Mouse (Mus musculus): ENCODE measurements around the gene Strip1. TPM values are rescaled to one million over a fixed set of nuclear protein-coding genes. Genes with fewer than 3 reads are reported as not detected.

The Strip1 gene
- total RNA-seq, 1 experiment from 2014 or later, result 21.6 TPM

GRCm38 (mm10) chr3:107629411-107629810 is 2.1 kb downstream of the Strip1 start:
- no peak for ATAC-seq (replicated peaks; ENCODE audit: low read depth, poor library complexity, severe bottlenecking)

- ATAC-seq (replicated peaks; ENCODE audit: low read depth, poor library complexity, severe bottlenecking), result no peak
Measured at GRCm38 (mm10) chr3:107628551-107628950, 2.9 kb downstream of the Strip1 start.

- no peak for ATAC-seq (replicated peaks; ENCODE audit: low read depth, poor library complexity, severe bottlenecking)
Measured at GRCm38 (mm10) chr3:107627641-107628040, 3.9 kb downstream of the Strip1 start.

GRCm38 (mm10) chr3:107626751-107627150 is 4.7 kb downstream of the Strip1 start:
- no peak for ATAC-seq (replicated peaks; ENCODE audit: low read depth, poor library complexity, severe bottlenecking)

- no peak for ATAC-seq (replicated peaks; ENCODE audit: low read depth, poor library complexity, severe bottlenecking)
Measured at GRCm38 (mm10) chr3:107625536-107625935, 6.0 kb downstream of the Strip1 start.

GRCm38 (mm10) chr3:107624424-107624823 is 7.1 kb downstream of the Strip1 start:
- no peak for ATAC-seq (replicated peaks; ENCODE audit: low read depth, poor library complexity, severe bottlenecking)

GRCm38 (mm10) chr3:107622537-107622936 is 9.0 kb downstream of the Strip1 start:
- no peak for ATAC-seq (replicated peaks; ENCODE audit: low read depth, poor library complexity, severe bottlenecking)

- no peak for ATAC-seq (replicated peaks; ENCODE audit: low read depth, poor library complexity, severe bottlenecking)
Measured at GRCm38 (mm10) chr3:107621286-107622075, 10.0 kb downstream of the Strip1 start.

- no peak for ATAC-seq (replicated peaks; ENCODE audit: low read depth, poor library complexity, severe bottlenecking)
Measured at GRCm38 (mm10) chr3:107619911-107620310, 11.6 kb downstream of the Strip1 start.

GRCm38 (mm10) chr3:107617800-107618199 is 13.7 kb downstream of the Strip1 start:
- no peak for ATAC-seq (replicated peaks; ENCODE audit: low read depth, poor library complexity, severe bottlenecking)

GRCm38 (mm10) chr3:107612902-107613525 is 18.5 kb downstream of the Strip1 start:
- ATAC-seq (replicated peaks; ENCODE audit: low read depth, poor library complexity, severe bottlenecking), result peak; percentile 84

GRCm38 (mm10) chr3:107611394-107611793 is 20.1 kb downstream of the Strip1 start:
- ATAC-seq (replicated peaks; ENCODE audit: low read depth, poor library complexity, severe bottlenecking), result no peak

- no peak for ATAC-seq (replicated peaks; ENCODE audit: low read depth, poor library complexity, severe bottlenecking)
Measured at GRCm38 (mm10) chr3:107609376-107609775, 22.1 kb downstream of the Strip1 start.

GRCm38 (mm10) chr3:107608808-107609207 is 22.7 kb downstream of the Strip1 start:
- ATAC-seq (replicated peaks; ENCODE audit: low read depth, poor library complexity, severe bottlenecking), result no peak

- no peak for ATAC-seq (replicated peaks; ENCODE audit: low read depth, poor library complexity, severe bottlenecking)
Measured at GRCm38 (mm10) chr3:107607221-107607620, 24.3 kb downstream of the Strip1 start.

GRCm38 (mm10) chr3:107605304-107605703 is 26.2 kb downstream of the Strip1 start:
- peak; percentile 81 for ATAC-seq (replicated peaks; ENCODE audit: low read depth, poor library complexity, severe bottlenecking)

GRCm38 (mm10) chr3:107600127-107600526 is 31.4 kb downstream of the Strip1 start:
- ATAC-seq (replicated peaks; ENCODE audit: low read depth, poor library complexity, severe bottlenecking), result 0 out of 2 replicates have a peak, but pooled peaks have one; percentile 14

GRCm38 (mm10) chr3:107597586-107598389 is 33.7 kb downstream of the Strip1 start:
- no peak for ATAC-seq (replicated peaks; ENCODE audit: low read depth, poor library complexity, severe bottlenecking)

GRCm38 (mm10) chr3:107597134-107597533 is 34.4 kb downstream of the Strip1 start:
- ATAC-seq (replicated peaks; ENCODE audit: low read depth, poor library complexity, severe bottlenecking), result no peak

- ATAC-seq (replicated peaks; ENCODE audit: low read depth, poor library complexity, severe bottlenecking), result 0 out of 2 replicates have a peak, but pooled peaks have one; percentile 9
Measured at GRCm38 (mm10) chr3:107596559-107596958, 34.9 kb downstream of the Strip1 start.
